Mouse (Mus musculus): ENCODE results near the gene Lce1i.

DNA sequence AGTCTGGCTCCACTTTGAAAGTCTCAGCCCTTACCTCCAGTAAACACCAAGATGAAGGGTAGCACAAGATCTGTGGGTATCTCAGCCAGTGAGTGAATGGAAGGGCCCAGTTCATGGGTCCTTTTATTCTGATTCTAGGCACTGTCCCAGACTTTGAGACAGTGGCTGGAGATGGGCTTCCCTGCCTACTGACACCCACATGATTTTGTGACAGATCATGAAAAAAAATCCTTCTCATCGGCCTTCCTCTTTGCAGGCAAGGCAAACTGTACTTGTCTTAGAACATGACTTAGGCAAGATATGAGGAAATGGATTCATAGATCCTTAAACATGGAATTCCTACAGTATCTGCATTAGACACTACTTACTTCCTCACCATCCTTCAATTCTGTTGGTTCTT lies 39.7 kb downstream of the Lce1i start, which contains the start of gene Gm38119:
- TF ChIP-seq CTCF (IDR thresholded peaks at IDR 0.05; ENCODE audit: extremely low read depth, insufficient read depth, insufficient read length, insufficient replicate concordance) (no peak), POLR2A (IDR thresholded peaks at IDR 0.05; ENCODE audit: low read depth, low read length) (no peak)

All from spleen, adult 2 months (tissue).